Mouse (Mus musculus) kidney, adult 2 months (tissue): ENCODE measurements at regions not wholly inside any gene's neighbourhood (a gene's known extent, or its start where the extent isn't known, plus 50 kb on each side); places are given as distances from the start of the nearest gene placed in this dataset.

Experiments
- CTCF ChIP-seq: fragments of 200-500 bp; conservative IDR thresholded peaks from 2 replicates; pipeline ENCODE4 v1.5.1; 2011; ENCODE audit warnings: low read depth, mild to moderate bottlenecking, control low read depth, low read length, moderate library complexity, mixed read lengths; ENCODE audit not compliant: insufficient read depth, insufficient read length
- POLR2A ChIP-seq: fragments of 200-500 bp; IDR thresholded peaks from one replicate; pipeline ENCODE4 v1.6.1; 2011; ENCODE audit warnings: low read depth, low read length, control low read depth

DNA sequence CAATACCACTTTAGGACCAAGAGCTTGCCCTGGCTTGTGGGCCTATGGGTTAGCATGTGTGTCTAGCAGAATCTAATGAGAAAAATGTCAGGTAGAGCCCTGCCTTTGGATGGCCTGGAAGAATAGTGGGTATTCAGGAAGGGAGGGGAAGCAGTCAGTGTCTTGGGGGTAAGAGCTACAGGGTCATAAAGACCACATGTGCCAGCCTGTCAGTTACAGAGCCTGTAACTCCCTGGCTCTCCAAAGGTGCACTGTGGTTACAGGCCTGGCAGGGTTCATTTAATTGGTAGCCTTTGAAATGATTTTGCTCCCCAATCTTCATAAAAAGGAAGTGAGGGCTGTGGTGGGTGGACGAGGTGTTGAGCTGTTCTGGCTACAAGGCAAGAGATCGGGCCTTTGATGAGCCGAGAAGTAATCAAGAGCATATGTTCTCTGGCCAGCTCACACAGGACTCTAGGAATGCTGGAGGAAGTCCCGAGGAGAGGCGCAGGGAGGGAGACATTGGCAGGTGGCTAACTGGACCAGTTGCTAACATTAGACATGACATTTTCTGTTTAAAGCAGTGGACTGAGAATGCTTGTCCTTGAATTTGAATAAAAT is 326.9 kb downstream of the Fam49a start:
- TF ChIP-seq POLR2A: no peak
- TF ChIP-seq CTCF: no peak
